Mouse (Mus musculus): ENCODE measurements around the gene Antxr1.

The Antxr1 gene

GRCm38 (mm10) chr6:87250701-87251100 is 84.9 kb downstream of the Antxr1 start:
- no peak for DNase-seq (ENCODE audit: low spot score in 2 of 2)

GRCm38 (mm10) chr6:87248226-87248834 is 87.3 kb downstream of the Antxr1 start:
- DNase-seq (ENCODE audit: low spot score in 2 of 2), result no peak

GRCm38 (mm10) chr6:87244117-87245100 is 91.2 kb downstream of the Antxr1 start:
- DNase-seq (ENCODE audit: low spot score in 2 of 2), result no peak

- DNase-seq (ENCODE audit: low spot score in 2 of 2), result no peak
Measured at GRCm38 (mm10) chr6:87237260-87237659, 98.4 kb downstream of the Antxr1 start.

- DNase-seq (ENCODE audit: low spot score in 2 of 2), result no peak
Measured at GRCm38 (mm10) chr6:87236061-87236460, 99.6 kb downstream of the Antxr1 start.

DNA sequence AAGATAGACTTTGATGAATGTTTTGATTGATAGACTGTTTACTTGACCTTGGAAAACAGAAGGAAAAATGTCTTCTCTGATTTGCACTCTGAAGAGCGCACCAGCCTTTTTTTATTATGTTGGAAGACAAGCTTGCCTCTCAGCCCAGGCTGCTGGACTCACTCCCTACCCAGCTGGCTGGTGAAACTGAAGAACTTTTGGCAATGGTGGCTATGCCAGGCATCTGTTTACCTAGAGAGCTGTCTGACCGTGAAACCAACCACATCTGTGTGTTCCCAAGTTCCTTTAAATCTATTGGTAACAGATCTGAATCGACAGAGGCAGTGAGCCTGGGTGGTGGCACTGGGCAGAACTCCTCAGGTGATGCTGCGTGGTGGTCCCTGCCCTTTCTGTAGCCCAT is 102.5 kb downstream of the Antxr1 start:
- no peak for DNase-seq (ENCODE audit: low spot score in 2 of 2)

GRCm38 (mm10) chr6:87230041-87230440 is 105.6 kb downstream of the Antxr1 start:
- no peak for DNase-seq (ENCODE audit: low spot score in 2 of 2)

GRCm38 (mm10) chr6:87227940-87228339 is 107.7 kb downstream of the Antxr1 start:
- DNase-seq (ENCODE audit: low spot score in 2 of 2), result no peak

DNA sequence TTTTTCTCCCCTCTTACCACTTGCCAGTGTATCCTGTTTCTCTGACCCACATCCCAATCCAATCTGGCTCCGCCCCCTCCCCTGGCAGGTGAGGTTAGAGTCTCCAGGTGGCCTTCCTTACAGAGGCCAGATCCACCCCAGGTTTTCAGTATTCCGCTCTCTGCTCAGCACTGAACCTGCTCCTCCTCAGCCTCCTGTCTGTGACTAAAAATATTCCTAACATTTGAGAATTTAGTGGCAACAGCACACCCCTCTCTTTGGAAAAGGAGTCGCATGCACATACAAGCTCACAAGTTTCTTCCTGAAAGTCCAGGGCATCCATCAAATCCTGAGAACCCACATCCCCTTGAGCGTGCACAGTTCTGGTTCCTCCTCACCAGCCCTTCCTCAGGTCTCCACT is 109.3 kb downstream of the Antxr1 start:
- DNase-seq (ENCODE audit: low spot score in 2 of 2), result no peak

DNA sequence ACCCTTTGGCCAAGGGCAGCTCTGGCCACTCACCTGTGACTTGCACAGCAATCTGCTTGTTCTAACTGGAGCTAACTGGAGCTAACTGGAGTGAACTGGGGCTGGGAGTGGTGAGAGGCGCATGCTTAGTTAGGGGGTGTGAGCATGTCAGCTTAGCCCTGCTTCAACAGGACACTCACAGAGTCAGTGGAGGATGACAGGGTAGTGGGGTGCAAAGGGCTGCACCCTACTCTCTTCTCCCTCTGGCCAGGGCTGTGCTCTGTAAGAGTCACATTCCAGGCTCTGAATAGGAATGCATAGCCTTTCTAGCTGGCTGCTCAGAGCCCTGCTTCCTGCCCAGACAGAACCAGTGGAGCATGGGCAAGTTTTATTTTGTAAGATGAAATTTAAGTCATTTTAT is 110.3 kb downstream of the Antxr1 start:
- no peak for DNase-seq (ENCODE audit: low spot score in 2 of 2)

DNA sequence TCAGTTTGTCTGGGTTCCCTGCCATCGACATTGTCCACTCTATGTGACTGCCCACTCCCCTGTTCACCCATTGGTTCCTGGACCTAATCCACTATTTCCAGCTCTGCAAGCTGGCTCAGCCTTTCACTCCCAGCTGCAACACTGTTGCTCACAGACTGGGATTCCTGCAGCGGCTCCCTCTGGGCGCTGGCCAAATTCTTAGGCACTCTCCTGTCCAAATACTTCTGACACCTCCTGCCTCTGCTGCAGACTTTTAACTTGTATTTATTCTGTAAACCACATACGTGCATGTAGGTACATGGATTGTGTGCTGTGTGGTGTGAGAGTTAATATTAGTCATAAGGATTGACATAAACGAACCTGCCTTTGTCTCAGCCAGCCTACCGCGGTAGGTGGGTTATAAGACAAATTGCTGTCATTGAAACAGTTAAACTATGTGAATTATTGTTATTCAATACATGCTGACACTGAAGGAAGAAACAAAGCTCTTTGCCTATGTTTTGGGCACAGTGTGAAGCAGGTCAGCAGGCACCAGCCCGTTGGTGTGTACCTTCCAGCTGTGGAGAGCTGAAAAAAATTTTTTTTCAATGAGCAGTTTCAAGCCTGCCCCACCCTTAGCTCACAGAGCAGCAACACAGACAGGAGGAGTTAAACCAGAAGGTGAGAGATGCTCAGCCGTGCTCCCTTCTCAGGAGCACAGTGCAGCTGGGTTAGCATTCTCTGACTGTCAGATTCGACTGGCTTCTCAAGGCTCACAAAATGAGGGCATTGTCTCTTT is 112.6 kb downstream of the Antxr1 start:
- DNase-seq (ENCODE audit: low spot score in 2 of 2), result no peak

DNA sequence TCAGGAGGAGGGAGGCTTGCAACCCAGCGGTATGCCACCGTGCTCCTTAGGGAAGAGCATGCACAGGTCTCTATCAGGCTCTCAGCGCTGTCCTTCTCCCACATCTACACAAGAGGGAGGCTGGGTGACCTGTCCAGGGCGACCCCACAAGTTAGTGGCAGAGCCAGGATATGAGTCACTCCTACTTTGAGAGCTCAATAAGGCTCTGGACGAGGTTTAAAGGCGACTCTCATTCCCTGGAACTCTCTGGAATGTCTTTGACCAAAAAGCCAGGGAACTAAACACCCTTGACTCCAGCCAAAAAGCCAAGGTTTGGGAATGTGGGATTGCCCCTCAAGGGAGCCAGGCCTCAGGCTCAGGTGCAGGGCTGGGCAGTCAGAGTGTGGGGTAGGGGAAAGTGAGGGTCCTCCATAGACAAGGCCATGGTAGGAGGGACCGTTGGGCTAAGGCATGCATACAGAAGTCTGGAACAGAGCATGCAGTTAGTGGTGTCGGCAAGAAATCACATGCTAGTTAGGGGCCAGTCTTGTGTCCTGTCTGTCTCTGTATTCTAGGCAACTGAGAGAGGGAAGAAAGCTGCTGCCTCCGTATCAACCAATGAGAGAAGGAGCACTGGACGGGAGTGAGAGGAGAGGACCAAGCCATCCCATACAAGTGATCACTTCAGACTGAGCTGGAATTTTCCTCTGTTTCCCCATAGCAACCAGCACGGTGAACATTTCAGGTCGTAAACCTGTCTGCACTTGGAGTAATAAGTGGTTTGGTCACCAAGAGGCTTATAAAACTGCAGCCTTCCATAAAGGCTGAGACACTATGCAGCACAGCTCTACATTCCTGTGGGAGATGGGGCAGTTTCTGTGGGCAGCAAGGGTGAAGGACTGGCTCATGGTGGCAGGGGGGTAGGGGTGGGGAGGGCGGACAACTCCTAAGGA is 116.3 kb downstream of the Antxr1 start:
- DNase-seq (ENCODE audit: low spot score in 2 of 2), result no peak

- no peak for DNase-seq (ENCODE audit: low spot score in 2 of 2)
Measured at GRCm38 (mm10) chr6:87216114-87216591, 119.5 kb downstream of the Antxr1 start.

GRCm38 (mm10) chr6:87213262-87213661 is 122.4 kb downstream of the Antxr1 start:
- DNase-seq (ENCODE audit: low spot score in 2 of 2), result no peak

DNA sequence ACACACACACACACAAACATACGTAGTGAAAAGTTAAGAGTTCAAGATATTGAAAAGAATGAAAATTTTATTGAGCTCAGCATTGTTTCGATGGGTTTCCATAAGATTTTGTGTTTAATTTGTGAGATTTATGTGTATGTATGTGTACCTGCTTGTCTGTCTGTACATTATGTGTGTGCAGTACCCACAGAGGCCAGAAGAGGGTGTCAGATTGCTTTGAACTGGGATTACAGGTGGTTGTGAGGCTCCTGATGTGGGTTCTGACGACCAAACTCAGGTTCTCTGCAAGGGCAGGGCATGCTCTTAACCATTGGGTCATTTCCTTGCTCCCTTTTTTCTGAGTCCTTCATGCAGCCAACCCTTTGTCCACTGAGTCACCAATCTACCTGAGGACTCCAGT is 124.1 kb downstream of the Antxr1 start:
- no peak for DNase-seq (ENCODE audit: low spot score in 2 of 2)

GRCm38 (mm10) chr6:87207373-87207982 is 128.1 kb downstream of the Antxr1 start:
- DNase-seq (ENCODE audit: low spot score in 2 of 2), result no peak

GRCm38 (mm10) chr6:87206790-87207189 is 128.8 kb downstream of the Antxr1 start:
- DNase-seq (ENCODE audit: low spot score in 2 of 2), result no peak

DNA sequence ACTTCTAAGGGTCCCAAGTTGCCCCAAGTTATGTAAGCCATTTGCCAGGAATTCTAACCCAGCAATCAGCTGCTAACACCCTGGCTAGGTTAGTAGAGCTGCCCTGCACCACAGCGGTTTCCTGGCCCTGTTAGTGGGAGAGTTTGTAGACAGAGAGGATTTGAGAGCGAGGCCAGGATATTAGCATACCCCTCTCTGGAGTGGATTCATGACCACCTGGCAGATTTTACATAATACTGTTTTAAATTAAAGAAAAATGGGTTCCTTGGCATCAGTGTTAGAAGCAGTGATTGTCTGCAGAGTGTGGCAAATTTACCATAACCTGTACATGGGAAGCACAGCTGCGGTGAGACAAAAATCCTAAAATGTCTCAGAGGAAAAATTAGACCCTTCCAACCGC is 132.2 kb downstream of the Antxr1 start:
- DNase-seq (ENCODE audit: low spot score in 2 of 2), result no peak

GRCm38 (mm10) chr6:87203065-87203464 is 132.6 kb downstream of the Antxr1 start:
- no peak for DNase-seq (ENCODE audit: low spot score in 2 of 2)

DNA sequence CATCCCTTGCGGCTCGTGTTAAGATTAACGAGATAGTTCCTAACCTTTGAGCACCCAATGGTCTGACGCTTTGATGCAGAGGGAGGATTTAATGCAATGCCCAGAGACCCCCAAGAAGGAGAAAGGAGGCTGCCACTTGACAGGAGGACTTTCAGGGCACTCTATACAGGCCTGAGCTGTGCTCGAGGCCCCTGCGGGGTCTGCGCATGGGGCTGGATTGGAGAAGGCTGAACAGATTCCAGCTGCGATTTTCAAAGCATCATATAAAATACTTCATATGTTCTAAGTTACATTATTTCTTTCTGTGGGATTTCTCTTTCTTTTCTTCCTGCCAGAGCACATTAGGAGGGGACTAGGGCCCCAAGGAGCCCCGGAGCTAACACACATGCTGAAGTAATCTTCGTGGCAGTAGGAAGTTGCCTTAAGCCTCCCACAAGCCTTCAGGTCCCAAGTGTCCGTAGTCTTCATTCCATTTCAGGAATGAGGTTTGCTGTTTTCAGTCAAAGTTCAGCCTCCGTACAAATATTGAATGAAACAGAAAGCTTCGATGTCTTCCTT is 133.5 kb downstream of the Antxr1 start:
- DNase-seq (ENCODE audit: low spot score in 2 of 2), result no peak

Measured in natural killer cell, adult 2 months (primary cell).